Mouse (Mus musculus): ENCODE measurements around the gene Igsf3.

GRCm38 (mm10) chr3:101396726-101397263 is 19.9 kb downstream of the Igsf3 start:
- TF ChIP-seq MAX (IDR thresholded peaks at IDR 0.05; ENCODE audit: low read length) (no peak), POLR2A (IDR thresholded peaks at IDR 0.05; ENCODE audit: control insufficient read depth in 1 of 2, insufficient read depth in 1 of 2, low read depth in 1 of 2, low read length in 2 of 2, poor library complexity in 1 of 2) (no peak), MEF2A (IDR thresholded peaks at IDR 0.05; ENCODE audit: extremely low read depth, insufficient replicate concordance, low read depth, low read length, poor library complexity, severe bottlenecking) (no peak)
